Mouse (Mus musculus): ENCODE data around the gene Orm1. TPM values are rescaled to one million over a fixed set of nuclear protein-coding genes. Genes with fewer than 3 reads are reported as not detected.

Gene Orm1
- polyA plus RNA-seq (2014; fragmentation: Nextera tagmentation; extraction: Ambion mirVana) = not detected in 2 replicates

GRCm38 (mm10) chr4:63344295-63344694, at the start of gene Orm1:
Gene Orm1 (plus strand): TSS chr4:63344560.
- Histone ChIP-seq H3K27me3 (ENCODE audit: control insufficient read depth, insufficient read depth, low read length) (no peaks in the 10 kb centered on the region), H3K27ac (ENCODE audit: low read depth, low read length) (no peak within 1 kb of the TSS), H3K9me3 (ENCODE audit: control insufficient read depth, low read length) (no peaks in the 10 kb centered on the region), H3K4me1 (ENCODE audit: control insufficient read depth, insufficient read depth, low read length) (no peaks in the 10 kb centered on the region), H3K36me3 (ENCODE audit: control insufficient read depth, insufficient read depth, low read length) (no peaks in the 10 kb centered on the region), H3K4me2 (ENCODE audit: low read depth) (no peak within 1 kb of the TSS), H3K4me3 (ENCODE audit: low read depth, low read length) (no peak within 1 kb of the TSS), H3K9ac (ENCODE audit: low read length) (no peak within 1 kb of the TSS)
- WGBS = 88% methylated on average over 8 of the region's 8 CpGs
- ATAC-seq (ENCODE audit: insufficient read depth, low FRiP score, low TSS enrichment) (no peak), DNase-seq (ENCODE audit: low spot score) (no peak)

GRCm38 (mm10) chr4:63295641-63296040, 48.7 kb upstream of the Orm1 start:
- no peaks in the 10 kb centered on the region for H3K27me3 ChIP-seq (ENCODE audit: control insufficient read depth, insufficient read depth, low read length)
- H3K9me3 ChIP-seq (ENCODE audit: control insufficient read depth, low read length) = no peaks in the 10 kb centered on the region
- no peak overlapping the region for H3K27ac ChIP-seq (ENCODE audit: low read depth, low read length)
- DNase-seq (ENCODE audit: low spot score) (no peak), ATAC-seq (ENCODE audit: insufficient read depth, low FRiP score, low TSS enrichment) (no peak)
- no peak overlapping the region for H3K4me3 ChIP-seq (ENCODE audit: low read depth, low read length)
- no peaks in the 10 kb centered on the region for H3K36me3 ChIP-seq (ENCODE audit: control insufficient read depth, insufficient read depth, low read length)
- WGBS = 82% methylated on average over 1 of the region's 1 CpGs
- H3K4me1 ChIP-seq (ENCODE audit: control insufficient read depth, insufficient read depth, low read length) = no peaks in the 10 kb centered on the region
- no peak overlapping the region for H3K4me2 ChIP-seq (ENCODE audit: low read depth)
- no peak overlapping the region for H3K9ac ChIP-seq (ENCODE audit: low read length)

- H3K9me3 ChIP-seq (ENCODE audit: control insufficient read depth, low read length) = no peaks in the 10 kb centered on the region
- H3K36me3 ChIP-seq (ENCODE audit: control insufficient read depth, insufficient read depth, low read length) = no peaks in the 10 kb centered on the region
- no peaks in the 10 kb centered on the region for H3K27me3 ChIP-seq (ENCODE audit: control insufficient read depth, insufficient read depth, low read length)
- 75% methylated on average over 3 of the region's 3 CpGs for WGBS
- H3K4me1 ChIP-seq (ENCODE audit: control insufficient read depth, insufficient read depth, low read length) = no peaks in the 10 kb centered on the region
- DNase-seq (ENCODE audit: low spot score) (no peak), ATAC-seq (ENCODE audit: insufficient read depth, low FRiP score, low TSS enrichment) (no peak)
- no peak overlapping the region for H3K4me2 ChIP-seq (ENCODE audit: low read depth)
- H3K4me3 ChIP-seq (ENCODE audit: low read depth, low read length) = no peak overlapping the region
- no peak overlapping the region for H3K9ac ChIP-seq (ENCODE audit: low read length)
- no peak overlapping the region for H3K27ac ChIP-seq (ENCODE audit: low read depth, low read length)
These were observed 48.1 kb upstream of the Orm1 start for GRCm38 (mm10) chr4:63296263-63296662.

GRCm38 (mm10) chr4:63296876-63297275, 47.5 kb upstream of the Orm1 start:
- H3K4me3 ChIP-seq (ENCODE audit: low read depth, low read length) = no peak overlapping the region
- H3K4me2 ChIP-seq (ENCODE audit: low read depth) = no peak overlapping the region
- ATAC-seq (ENCODE audit: insufficient read depth, low FRiP score, low TSS enrichment) = no peak
- H3K9ac ChIP-seq (ENCODE audit: low read length) = no peak overlapping the region
- H3K27ac ChIP-seq (ENCODE audit: low read depth, low read length) = no peak overlapping the region
- no peaks in the 10 kb centered on the region for H3K36me3 ChIP-seq (ENCODE audit: control insufficient read depth, insufficient read depth, low read length)
- H3K9me3 ChIP-seq (ENCODE audit: control insufficient read depth, low read length) = no peaks in the 10 kb centered on the region
- no peak for DNase-seq (ENCODE audit: low spot score)
- no peaks in the 10 kb centered on the region for H3K4me1 ChIP-seq (ENCODE audit: control insufficient read depth, insufficient read depth, low read length)
- H3K27me3 ChIP-seq (ENCODE audit: control insufficient read depth, insufficient read depth, low read length) = no peaks in the 10 kb centered on the region
- 89% methylated on average over 8 of the region's 8 CpGs for WGBS

- 93% methylated on average over 8 of the region's 8 CpGs for WGBS
- Histone ChIP-seq H3K27ac (ENCODE audit: low read depth, low read length) (no peak overlapping the region), H3K9ac (ENCODE audit: low read length) (no peak overlapping the region), H3K4me3 (ENCODE audit: low read depth, low read length) (no peak overlapping the region), H3K9me3 (ENCODE audit: control insufficient read depth, low read length) (no peaks in the 10 kb centered on the region), H3K36me3 (ENCODE audit: control insufficient read depth, insufficient read depth, low read length) (no peaks in the 10 kb centered on the region), H3K27me3 (ENCODE audit: control insufficient read depth, insufficient read depth, low read length) (no peaks in the 10 kb centered on the region), H3K4me2 (ENCODE audit: low read depth) (no peak overlapping the region), H3K4me1 (ENCODE audit: control insufficient read depth, insufficient read depth, low read length) (no peaks in the 10 kb centered on the region)
- DNase-seq (ENCODE audit: low spot score) (no peak), ATAC-seq (ENCODE audit: insufficient read depth, low FRiP score, low TSS enrichment) (no peak)
These were observed 46.2 kb upstream of the Orm1 start for GRCm38 (mm10) chr4:63298191-63298590.

- no peak overlapping the region for H3K27ac ChIP-seq (ENCODE audit: low read depth, low read length)
- H3K36me3 ChIP-seq (ENCODE audit: control insufficient read depth, insufficient read depth, low read length) = no peaks in the 10 kb centered on the region
- DNase-seq (ENCODE audit: low spot score) = no peak
- H3K4me3 ChIP-seq (ENCODE audit: low read depth, low read length) = no peak overlapping the region
- ATAC-seq (ENCODE audit: insufficient read depth, low FRiP score, low TSS enrichment) = no peak
- H3K4me2 ChIP-seq (ENCODE audit: low read depth) = no peak overlapping the region
- no peak overlapping the region for H3K9ac ChIP-seq (ENCODE audit: low read length)
- H3K4me1 ChIP-seq (ENCODE audit: control insufficient read depth, insufficient read depth, low read length) = no peaks in the 10 kb centered on the region
- WGBS = 77% methylated on average over 4 of the region's 4 CpGs
- H3K27me3 ChIP-seq (ENCODE audit: control insufficient read depth, insufficient read depth, low read length) = no peaks in the 10 kb centered on the region
- no peaks in the 10 kb centered on the region for H3K9me3 ChIP-seq (ENCODE audit: control insufficient read depth, low read length)
These were observed 41.7 kb upstream of the Orm1 start for GRCm38 (mm10) chr4:63302641-63303040.

- Histone ChIP-seq H3K9ac (ENCODE audit: low read length) (no peak overlapping the region), H3K27me3 (ENCODE audit: control insufficient read depth, insufficient read depth, low read length) (no peaks in the 10 kb centered on the region), H3K27ac (ENCODE audit: low read depth, low read length) (no peak overlapping the region), H3K4me1 (ENCODE audit: control insufficient read depth, insufficient read depth, low read length) (no peaks in the 10 kb centered on the region), H3K9me3 (ENCODE audit: control insufficient read depth, low read length) (no peaks in the 10 kb centered on the region), H3K36me3 (ENCODE audit: control insufficient read depth, insufficient read depth, low read length) (no peaks in the 10 kb centered on the region), H3K4me3 (ENCODE audit: low read depth, low read length) (no peak overlapping the region), H3K4me2 (ENCODE audit: low read depth) (no peak overlapping the region)
- DNase-seq (ENCODE audit: low spot score) = peak; percentile 87
- WGBS = 31% methylated on average over 21 of the region's 21 CpGs
- ATAC-seq (ENCODE audit: insufficient read depth, low FRiP score, low TSS enrichment) = peak; percentile 74
These were observed 36.9 kb upstream of the Orm1 start for GRCm38 (mm10) chr4:63307175-63308062.

- DNase-seq (ENCODE audit: low spot score) (no peak), ATAC-seq (ENCODE audit: insufficient read depth, low FRiP score, low TSS enrichment) (no peak)
- Histone ChIP-seq H3K9me3 (ENCODE audit: control insufficient read depth, low read length) (no peaks in the 10 kb centered on the region), H3K4me1 (ENCODE audit: control insufficient read depth, insufficient read depth, low read length) (no peaks in the 10 kb centered on the region), H3K4me2 (ENCODE audit: low read depth) (no peak overlapping the region), H3K9ac (ENCODE audit: low read length) (no peak overlapping the region), H3K27me3 (ENCODE audit: control insufficient read depth, insufficient read depth, low read length) (no peaks in the 10 kb centered on the region), H3K4me3 (ENCODE audit: low read depth, low read length) (no peak overlapping the region), H3K27ac (ENCODE audit: low read depth, low read length) (no peak overlapping the region), H3K36me3 (ENCODE audit: control insufficient read depth, insufficient read depth, low read length) (no peaks in the 10 kb centered on the region)
- WGBS = 71% methylated on average over 3 of the region's 3 CpGs
These were observed 36.0 kb upstream of the Orm1 start for GRCm38 (mm10) chr4:63308316-63308715.

GRCm38 (mm10) chr4:63310247-63310855, 34.0 kb upstream of the Orm1 start:
- no peak overlapping the region for H3K27ac ChIP-seq (ENCODE audit: low read depth, low read length)
- no peaks in the 10 kb centered on the region for H3K4me1 ChIP-seq (ENCODE audit: control insufficient read depth, insufficient read depth, low read length)
- no peak overlapping the region for H3K9ac ChIP-seq (ENCODE audit: low read length)
- 66% methylated on average over 10 of the region's 10 CpGs for WGBS
- H3K4me3 ChIP-seq (ENCODE audit: low read depth, low read length) = no peak overlapping the region
- no peak overlapping the region for H3K4me2 ChIP-seq (ENCODE audit: low read depth)
- no peaks in the 10 kb centered on the region for H3K36me3 ChIP-seq (ENCODE audit: control insufficient read depth, insufficient read depth, low read length)
- no peak for DNase-seq (ENCODE audit: low spot score)
- H3K9me3 ChIP-seq (ENCODE audit: control insufficient read depth, low read length) = no peaks in the 10 kb centered on the region
- no peaks in the 10 kb centered on the region for H3K27me3 ChIP-seq (ENCODE audit: control insufficient read depth, insufficient read depth, low read length)
- ATAC-seq (ENCODE audit: insufficient read depth, low FRiP score, low TSS enrichment) = no peak

All from neural tube, embryonic 11.5 days (tissue).